Mouse (Mus musculus): ENCODE data around the gene Hmgn2.

Gene Hmgn2

DNA sequence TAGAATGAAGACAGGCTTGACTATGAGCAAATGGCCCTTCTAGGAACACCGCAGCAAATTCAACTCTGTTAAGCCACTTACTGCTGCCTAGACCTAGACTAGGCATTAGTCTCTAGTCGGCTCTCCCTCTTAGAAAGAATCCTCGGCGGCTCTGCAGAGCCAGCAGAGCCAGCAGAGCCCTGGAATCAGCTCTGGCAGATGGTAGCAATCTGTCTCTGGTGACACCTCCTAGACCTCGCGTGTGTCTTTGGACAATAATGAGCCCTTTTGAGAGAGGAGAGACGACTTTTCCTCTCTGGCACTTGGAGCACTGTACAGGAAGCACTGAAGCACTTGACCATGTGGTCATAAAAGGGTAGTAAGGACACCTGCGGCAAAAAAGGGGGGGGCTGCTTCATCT, 3.3 kb upstream of the Hmgn2 start:
- DNase-seq = no peak

GRCm38 (mm10) chr4:133970876-133971275, 2.4 kb upstream of the Hmgn2 start:
- no peak for DNase-seq

GRCm38 (mm10) chr4:133970196-133970595, 1.7 kb upstream of the Hmgn2 start:
- no peak for DNase-seq

- no peak for DNase-seq
Observed at GRCm38 (mm10) chr4:133969114-133969770, 792 bp upstream of the Hmgn2 start.

- peak; percentile 90 for DNase-seq
Observed at GRCm38 (mm10) chr4:133967866-133968149, 642 bp downstream of the Hmgn2 start.

- peak; percentile 96 for DNase-seq
Observed at GRCm38 (mm10) chr4:133967138-133967865, 1.1 kb downstream of the Hmgn2 start.

GRCm38 (mm10) chr4:133966271-133966940, 2.0 kb downstream of the Hmgn2 start:
- DNase-seq = no peak

- DNase-seq = no peak
Observed at GRCm38 (mm10) chr4:133962566-133962965, 5.9 kb downstream of the Hmgn2 start.

DNA sequence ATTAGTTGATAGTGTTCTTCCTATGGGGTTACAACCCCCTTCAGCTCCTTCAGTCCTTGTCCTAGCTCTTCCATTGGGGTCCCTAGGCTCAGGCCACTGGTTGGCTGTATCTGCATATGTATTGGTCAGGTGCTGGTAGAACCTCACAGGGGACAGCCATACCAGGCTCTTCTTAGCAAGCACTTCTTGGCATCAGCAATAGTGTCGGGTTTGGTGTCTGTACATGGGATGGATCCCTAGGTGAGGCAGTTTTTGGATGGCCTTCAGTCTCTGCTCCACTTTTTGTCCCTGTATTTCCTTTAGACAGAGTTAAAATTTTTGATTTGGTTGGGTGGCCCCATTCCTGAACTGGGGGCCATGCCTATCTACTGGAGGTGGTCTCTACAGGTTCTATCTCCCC, 9.6 kb downstream of the Hmgn2 start:
- no peak for DNase-seq

GRCm38 (mm10) chr4:133956358-133956757, 12.1 kb downstream of the Hmgn2 start:
- DNase-seq = no peak

GRCm38 (mm10) chr4:133946736-133947135, 21.7 kb downstream of the Hmgn2 start:
- no peak for DNase-seq

DNA sequence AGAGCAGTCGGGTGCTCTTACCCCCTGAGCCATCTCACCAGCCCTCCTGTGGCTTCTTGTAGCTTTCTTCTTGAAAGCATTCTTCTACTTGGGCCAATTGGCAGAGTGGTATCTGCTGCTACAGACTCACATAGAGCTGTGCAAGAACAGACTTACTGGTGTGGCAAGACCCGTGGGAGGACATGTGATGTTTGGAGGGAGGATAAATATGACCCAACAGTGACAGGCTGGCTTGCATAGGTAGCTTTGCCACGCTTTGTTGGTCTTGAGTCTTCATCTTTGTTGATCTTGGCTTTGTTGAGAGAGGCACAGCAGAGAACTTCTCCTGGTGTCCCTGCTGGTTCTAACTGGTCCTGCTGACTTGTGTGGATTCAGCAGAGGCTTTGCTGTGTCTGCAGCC, 24.7 kb downstream of the Hmgn2 start:
- DNase-seq = no peak

- no peak for DNase-seq
Observed at GRCm38 (mm10) chr4:133942679-133943078, 25.8 kb downstream of the Hmgn2 start.

GRCm38 (mm10) chr4:133941576-133941975, 26.9 kb downstream of the Hmgn2 start:
- DNase-seq = no peak

GRCm38 (mm10) chr4:133940386-133941260, 27.8 kb downstream of the Hmgn2 start:
- no peak for DNase-seq

GRCm38 (mm10) chr4:133938077-133938476, 30.4 kb downstream of the Hmgn2 start:
- DNase-seq = no peak

DNA sequence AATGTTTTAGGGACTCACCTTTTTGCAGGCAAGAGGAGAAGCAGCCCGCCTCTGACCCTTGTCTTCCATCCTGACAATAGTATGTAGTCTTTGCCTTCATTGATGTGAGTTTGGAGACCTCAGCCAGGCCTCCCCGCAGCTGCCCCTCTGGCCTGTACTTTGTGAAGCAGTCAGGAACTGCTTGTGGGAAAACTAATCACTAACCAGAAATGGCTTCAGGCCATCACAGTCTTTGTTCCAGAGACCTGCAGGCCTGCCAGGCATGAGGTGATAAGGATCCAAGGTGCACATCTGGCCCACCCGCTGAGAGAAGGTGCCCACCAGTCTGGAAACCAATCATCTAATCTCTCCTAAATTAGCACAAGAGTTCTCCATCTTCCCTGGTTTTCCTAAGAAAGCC, 36.7 kb downstream of the Hmgn2 start:
- peak; percentile 45 for DNase-seq

GRCm38 (mm10) chr4:133931349-133931748, 37.1 kb downstream of the Hmgn2 start:
- no peak for DNase-seq

DNA sequence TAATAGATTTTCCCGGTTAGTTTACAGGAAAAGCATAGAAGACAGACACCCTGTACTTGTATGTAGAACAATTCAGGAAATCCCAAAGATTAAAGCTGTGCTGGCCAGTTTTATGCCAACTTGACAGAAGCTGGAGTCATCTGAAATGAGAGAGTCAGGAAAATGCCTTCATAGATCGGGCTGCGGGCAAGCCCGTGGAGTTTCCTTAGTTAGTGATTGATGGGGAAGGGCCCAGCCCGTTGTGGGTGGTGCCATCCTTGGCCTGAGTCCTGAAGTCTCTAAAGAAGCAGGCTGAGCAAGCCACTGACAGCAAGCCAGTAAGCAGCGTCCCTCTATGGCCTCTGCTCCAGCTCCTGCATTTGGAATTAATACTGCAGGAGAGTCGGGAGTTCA, 39.2 kb downstream of the Hmgn2 start:
- DNase-seq = peak; percentile 37

DNA sequence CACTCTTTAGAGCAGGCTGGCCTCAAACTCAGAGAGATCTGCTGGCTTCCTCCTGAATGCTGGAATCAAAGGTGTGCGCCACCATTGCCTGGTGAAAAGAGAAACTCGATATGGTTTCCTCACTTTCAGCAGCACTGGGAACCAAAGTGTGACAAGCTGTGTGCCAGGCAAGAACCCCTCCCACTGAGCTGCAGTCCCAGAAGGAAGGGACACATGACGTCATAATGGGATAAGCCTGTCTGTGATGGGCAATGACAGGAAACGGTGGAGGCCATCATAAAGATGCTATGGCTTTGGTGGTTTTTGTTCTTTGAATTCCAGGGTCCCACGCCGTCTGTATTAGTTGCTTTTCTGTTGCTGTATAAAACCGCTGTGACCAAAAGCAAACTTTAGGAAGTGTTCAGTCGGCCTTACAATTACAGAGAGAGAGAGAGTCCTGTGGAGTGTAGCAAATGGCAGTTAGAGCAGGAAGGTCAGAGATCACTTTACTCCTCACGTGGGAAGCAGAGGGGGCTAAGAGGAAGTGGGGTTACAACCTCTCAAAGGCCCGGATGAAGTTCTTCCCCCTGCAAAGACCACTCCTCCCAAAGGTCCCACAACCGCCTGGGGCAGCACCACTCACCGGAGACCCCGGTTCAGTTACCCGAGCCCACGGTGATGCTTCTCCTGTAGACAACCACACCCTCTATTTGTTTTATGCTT, 39.7 kb downstream of the Hmgn2 start:
- no peak for DNase-seq

DNA sequence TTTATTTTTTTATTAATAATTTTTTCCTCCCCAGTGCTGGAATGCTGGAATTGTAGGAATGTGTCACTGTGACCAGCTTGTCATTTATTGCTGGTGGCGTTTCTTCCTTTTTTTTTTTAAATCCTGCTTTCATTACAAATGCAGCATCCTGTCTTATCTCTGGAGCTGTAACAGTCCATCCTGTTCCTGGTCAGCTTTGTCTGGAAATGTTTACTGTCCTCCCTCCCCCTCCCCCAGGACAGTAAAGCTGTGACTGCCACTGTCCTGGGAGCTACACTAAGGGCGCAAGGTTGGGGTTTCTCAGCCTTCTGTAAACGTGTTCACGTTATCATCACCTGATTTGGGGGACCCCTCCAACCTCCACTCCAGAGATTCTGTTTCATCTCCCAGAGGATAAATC, 43.2 kb downstream of the Hmgn2 start:
- DNase-seq = no peak

GRCm38 (mm10) chr4:133923743-133924142, 44.7 kb downstream of the Hmgn2 start:
- DNase-seq = no peak

Data from kidney, adult 11 months (tissue).